Mouse (Mus musculus) stomach, postnatal 0 days (tissue): ENCODE measurements at regions not wholly inside any gene's neighbourhood (a gene's known extent, or its start where the extent isn't known, plus 50 kb on each side); places are given as distances from the start of the nearest gene placed in this dataset.

ENCODE experiments used
- ATAC-seq: fragments of 200-750 bp; cut with Nextera tagmentation; 2 replicates; pipeline ENCODE4 v1.8.0; 2017; ENCODE audit not compliant: low FRiP score, low TSS enrichment
- DNase-seq: peaks from one replicate; pipeline ENCODE4 v3.0.0-alpha.2; 2016; ENCODE audit warnings: low spot score
- H3K27ac ChIP-seq: fragments of 300-500 bp; sonication (generic); replicated peaks from 2 replicates; pipeline ENCODE4 v1.5.1; 2014; ENCODE audit warnings: mild to moderate bottlenecking, control low read depth
- H3K27me3 ChIP-seq: fragments of 300-500 bp; sonication (generic); 2 replicates; pipeline ENCODE4 v1.6.1; 2014; ENCODE audit warnings: low read length; ENCODE audit not compliant: control insufficient read depth, insufficient read depth
- H3K36me3 ChIP-seq: fragments of 300-500 bp; sonication (generic); 2 replicates; pipeline ENCODE4 v1.6.1; 2014; ENCODE audit warnings: low read length, mixed read lengths; ENCODE audit not compliant: control insufficient read depth, insufficient read depth
- H3K4me1 ChIP-seq: fragments of 300-500 bp; sonication (generic); replicated peaks from 2 replicates; pipeline ENCODE4 v1.6.1; 2014; ENCODE audit warnings: antibody characterized with exemption; ENCODE audit not compliant: control insufficient read depth, insufficient read depth
- H3K4me2 ChIP-seq: fragments of 300-500 bp; sonication (generic); replicated peaks from 2 replicates; pipeline ENCODE4 v1.6.1; 2014; ENCODE audit warnings: low read depth, mild to moderate bottlenecking, control low read depth, moderate library complexity
- H3K4me3 ChIP-seq: fragments of 300-500 bp; sonication (generic); 2 replicates; pipeline ENCODE4 v1.5.1; 2014; ENCODE audit warnings: low read depth, low read length, control low read depth
- H3K9ac ChIP-seq: fragments of 300-500 bp; sonication (generic); 2 replicates; pipeline ENCODE4 v1.6.1; 2014; ENCODE audit warnings: mild to moderate bottlenecking, low read length, control low read depth, mixed read lengths
- H3K9me3 ChIP-seq: fragments of 300-500 bp; sonication (generic); 2 replicates; pipeline ENCODE4 v1.6.1; 2016; ENCODE audit warnings: low read length; ENCODE audit not compliant: control insufficient read depth
- CTCF ChIP-seq: IDR thresholded peaks from 2 replicates; pipeline ENCODE4 v1.5.1; 2016; ENCODE audit warnings: antibody characterized with exemption, low read depth, mild to moderate bottlenecking, moderate library complexity
- EP300 ChIP-seq: optimal IDR thresholded peaks from 2 replicates; pipeline ENCODE3; 2016; ENCODE audit warnings: antibody characterized with exemption
- WGBS: fragments of 180-500 bp; shearing (Covaris S2); extraction: QIAGEN DNeasy Blood & Tissue Kit; methylation state at CpG from one replicate; pipeline ENCODE4 v1.1.7; 2014; 5-methylcytosine and 5-hydroxymethylcytosine counted together

DNA sequence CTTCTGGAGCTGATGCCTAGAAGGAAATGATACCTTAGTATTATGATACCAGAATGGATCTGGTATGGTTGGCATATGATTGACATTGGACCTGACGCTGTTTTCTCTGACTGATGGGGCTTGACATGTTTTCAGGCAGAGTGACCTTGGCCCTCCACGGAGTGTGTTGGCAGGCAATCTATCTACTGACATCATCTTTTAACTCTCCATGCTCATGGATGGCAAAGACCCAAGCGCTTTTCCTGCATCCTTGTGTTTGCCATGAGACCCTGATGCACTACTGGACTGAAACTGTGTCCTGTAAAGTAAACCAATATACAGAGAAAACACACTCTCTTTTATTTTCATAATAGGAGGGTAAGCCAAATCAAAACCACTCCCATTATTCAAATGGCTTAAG, 872.1 kb downstream of the A830018L16Rik start:
- H3K4me2 ChIP-seq: no peak overlapping the region
- TF ChIP-seq EP300 (no peak), CTCF (no peak)
- WGBS: 69% methylated on average over 3 of the region's 3 CpGs
- H3K4me1 ChIP-seq: no peaks in the 10 kb centered on the region
- no peak overlapping the region for H3K27ac ChIP-seq
- no peak overlapping the region for H3K9ac ChIP-seq
- H3K36me3 ChIP-seq: no peaks in the 10 kb centered on the region
- no peaks in the 10 kb centered on the region for H3K27me3 ChIP-seq
- DNase-seq (no peak), ATAC-seq (no peak)
- H3K4me3 ChIP-seq: no peak overlapping the region
- H3K9me3 ChIP-seq: no peaks in the 10 kb centered on the region

DNA sequence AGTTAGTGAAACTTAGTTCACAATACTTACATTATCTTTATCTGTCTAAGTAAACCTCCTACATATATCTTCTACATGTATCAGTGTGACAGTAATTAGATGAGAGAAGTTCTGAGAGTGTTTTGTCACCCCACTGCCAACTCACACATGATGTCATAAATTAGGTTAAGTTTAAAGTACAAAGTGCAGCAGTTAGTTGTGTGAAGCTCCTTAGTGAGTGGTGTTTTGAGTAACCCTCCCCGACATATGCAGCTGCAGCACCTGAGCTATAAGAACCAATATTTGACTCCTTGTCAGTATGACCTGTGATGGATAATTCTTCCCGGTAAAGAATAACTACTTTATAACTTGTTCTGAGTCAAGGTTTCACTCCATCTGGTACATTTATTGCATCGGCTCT, 874.6 kb downstream of the A830018L16Rik start:
- H3K9ac ChIP-seq: no peak overlapping the region
- H3K27ac ChIP-seq: no peak overlapping the region
- H3K4me1 ChIP-seq: no peaks in the 10 kb centered on the region
- 60% methylated on average over 3 of the region's 3 CpGs for WGBS
- no peak for ATAC-seq
- H3K36me3 ChIP-seq: no peaks in the 10 kb centered on the region
- no peak for DNase-seq
- no peak for TF ChIP-seq CTCF
- TF ChIP-seq EP300: no peak
- H3K9me3 ChIP-seq: no peaks in the 10 kb centered on the region
- H3K27me3 ChIP-seq: no peaks in the 10 kb centered on the region
- no peak overlapping the region for H3K4me3 ChIP-seq
- no peak overlapping the region for H3K4me2 ChIP-seq

DNA sequence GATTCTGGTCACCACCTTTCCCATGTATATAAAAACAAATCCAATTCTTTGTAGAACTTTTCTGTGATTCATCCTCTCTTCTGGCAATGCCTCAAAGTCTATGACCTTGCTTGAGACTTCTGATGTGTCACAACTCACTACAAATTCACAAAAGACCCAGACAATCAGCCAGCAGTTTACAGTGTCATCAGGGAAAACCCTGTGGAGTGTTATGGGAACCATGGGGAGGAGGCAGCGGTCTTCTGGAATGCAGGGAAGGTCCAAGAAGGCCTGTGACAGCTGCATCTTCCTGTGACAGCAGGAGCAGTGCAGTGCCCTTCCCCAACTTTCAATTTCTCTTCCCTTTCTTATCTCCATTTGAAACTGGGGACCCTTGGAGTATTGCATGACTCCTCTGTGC, 877.9 kb downstream of the A830018L16Rik start:
- 58% methylated on average over 1 of the region's 1 CpGs for WGBS
- Histone ChIP-seq H3K9me3 (no peaks in the 10 kb centered on the region), H3K27ac (no peak overlapping the region), H3K9ac (no peak overlapping the region), H3K36me3 (no peaks in the 10 kb centered on the region), H3K4me1 (no peaks in the 10 kb centered on the region), H3K4me2 (no peak overlapping the region), H3K27me3 (no peaks in the 10 kb centered on the region), H3K4me3 (no peak overlapping the region)
- ATAC-seq (no peak), DNase-seq (no peak)
- TF ChIP-seq EP300: no peak
- no peak for TF ChIP-seq CTCF

DNA sequence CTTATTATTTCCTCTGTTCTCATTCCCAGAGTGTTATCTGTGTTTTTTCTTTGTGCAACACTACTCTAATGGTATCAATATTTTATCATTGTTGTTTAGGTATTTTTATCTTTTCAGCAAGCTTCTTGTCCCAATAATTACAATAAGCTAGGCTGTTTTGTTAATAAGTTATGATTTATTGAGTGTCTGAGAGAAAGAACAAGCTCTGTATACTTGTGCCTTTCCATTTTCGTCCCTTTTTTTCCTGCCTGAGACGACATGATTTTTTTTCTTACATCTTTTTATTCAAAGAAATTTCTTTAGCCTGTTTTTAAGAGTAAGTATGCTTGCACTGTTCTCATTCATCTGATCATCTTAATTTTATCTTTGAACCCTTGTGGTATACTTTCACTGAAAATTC, 904.1 kb downstream of the A830018L16Rik start:
- Histone ChIP-seq H3K4me3 (no peak overlapping the region), H3K9me3 (no peaks in the 10 kb centered on the region), H3K27me3 (no peaks in the 10 kb centered on the region), H3K9ac (no peak overlapping the region), H3K36me3 (no peaks in the 10 kb centered on the region), H3K4me2 (no peak overlapping the region), H3K4me1 (no peaks in the 10 kb centered on the region), H3K27ac (no peak overlapping the region)
- WGBS: 63% methylated on average over 2 of the region's 2 CpGs
- no peak for DNase-seq
- TF ChIP-seq EP300 (no peak), CTCF (no peak)
- ATAC-seq: no peak

DNA sequence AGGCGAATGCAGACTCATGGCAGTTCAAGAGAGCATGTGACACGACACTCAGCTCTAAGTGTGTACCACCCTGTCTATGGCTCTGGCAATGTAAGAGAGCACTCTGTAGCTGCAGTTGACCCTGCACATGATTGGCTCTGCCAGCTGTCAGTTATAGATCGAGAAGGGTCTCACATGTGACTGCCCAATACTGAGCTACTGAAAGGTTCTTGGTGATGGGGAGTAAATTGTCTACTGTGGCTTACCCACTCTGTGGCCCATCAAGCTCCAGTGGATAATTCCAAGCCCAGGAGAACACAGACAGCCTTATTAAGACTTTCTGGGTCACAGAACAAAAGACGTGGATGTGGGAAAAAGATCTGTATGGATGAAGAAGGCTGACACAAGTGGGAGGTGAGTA, 920.3 kb downstream of the A830018L16Rik start:
- ATAC-seq (no peak), DNase-seq (no peak)
- no peaks in the 10 kb centered on the region for H3K36me3 ChIP-seq
- no peak overlapping the region for H3K4me2 ChIP-seq
- H3K27ac ChIP-seq: no peak overlapping the region
- H3K9me3 ChIP-seq: no peaks in the 10 kb centered on the region
- 96% methylated on average over 4 of the region's 4 CpGs for WGBS
- no peak overlapping the region for H3K4me3 ChIP-seq
- no peaks in the 10 kb centered on the region for H3K27me3 ChIP-seq
- no peak overlapping the region for H3K9ac ChIP-seq
- H3K4me1 ChIP-seq: no peaks in the 10 kb centered on the region
- no peak for TF ChIP-seq EP300

DNA sequence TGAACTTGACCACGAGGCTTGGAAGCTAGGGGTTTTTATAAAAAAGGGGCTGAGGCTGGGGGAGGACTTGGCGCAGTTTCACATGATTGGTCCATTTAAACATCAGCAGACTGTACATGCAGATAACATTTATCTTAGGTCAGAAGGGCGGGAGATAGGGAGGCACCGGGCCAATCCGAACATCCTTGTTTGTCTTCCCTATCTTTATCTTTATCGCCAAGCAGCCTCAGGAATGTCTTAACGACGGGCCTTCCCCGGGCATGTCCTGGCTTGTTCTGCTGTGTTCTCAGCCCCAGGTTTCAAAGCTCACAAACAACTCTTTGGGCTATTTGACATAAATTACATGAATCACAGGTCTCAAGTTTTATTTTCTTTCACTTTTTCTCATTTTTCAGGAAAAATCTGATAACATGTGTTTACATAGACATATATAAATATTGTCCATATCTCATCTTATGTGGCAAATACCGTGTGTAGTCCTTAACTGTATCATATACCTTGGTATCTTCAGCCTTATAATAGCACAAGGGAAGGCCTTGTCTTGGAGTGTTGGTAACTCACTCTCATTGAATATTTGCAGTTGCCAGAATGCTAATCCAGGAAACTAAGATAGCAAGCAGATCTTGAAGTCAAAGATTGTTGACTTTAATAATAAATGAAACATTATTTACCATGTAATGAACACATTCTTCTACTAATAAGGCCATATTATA, 931.0 kb downstream of the A830018L16Rik start:
- no peak for DNase-seq
- WGBS: 54% methylated on average over 10 of the region's 10 CpGs
- no peaks in the 10 kb centered on the region for H3K27me3 ChIP-seq
- H3K9ac ChIP-seq: no peak overlapping the region
- no peak overlapping the region for H3K4me2 ChIP-seq
- H3K4me1 ChIP-seq: no peaks in the 10 kb centered on the region
- TF ChIP-seq CTCF (no peak), EP300 (no peak)
- H3K9me3 ChIP-seq: no peaks in the 10 kb centered on the region
- H3K36me3 ChIP-seq: no peaks in the 10 kb centered on the region
- H3K27ac ChIP-seq: no peak overlapping the region
- ATAC-seq: no peak
- no peak overlapping the region for H3K4me3 ChIP-seq
